Mouse (Mus musculus) testis, adult 2 months (tissue): ENCODE measurements around the gene Vmn1r85.

Experiments
- CTCF ChIP-seq: fragments of 200-500 bp; IDR thresholded peaks from 2 replicates; pipeline ENCODE4 v1.5.1; 2012; ENCODE audit warnings: low read depth, mild to moderate bottlenecking, inconsistent platforms, low read length, moderate library complexity; ENCODE audit not compliant: control insufficient read depth, insufficient read depth, insufficient replicate concordance
- POLR2A ChIP-seq: fragments of 200-500 bp; IDR thresholded peaks from 2 replicates; pipeline ENCODE4 v1.6.1; 2012; ENCODE audit warnings: low read depth, mild to moderate bottlenecking, inconsistent platforms, low read length, moderate library complexity; ENCODE audit not compliant: control insufficient read depth

GRCm38 (mm10) chr7:13043120-13043444 lies 51.9 kb downstream of the Vmn1r85 start:
- TF ChIP-seq CTCF (no peak), POLR2A (no peak)
